Mouse (Mus musculus): ENCODE measurements around the gene Tifa. TPM values are rescaled to one million over a fixed set of nuclear protein-coding genes. Genes with fewer than 3 reads are reported as not detected.
A peak's percentile ranks its signal among the peaks of the same experiment; 100 is the strongest.

Gene Tifa
- total and polyA plus RNA-seq, 3 experiments, result 1.4 to 3.2 (median 2.8) TPM

DNA sequence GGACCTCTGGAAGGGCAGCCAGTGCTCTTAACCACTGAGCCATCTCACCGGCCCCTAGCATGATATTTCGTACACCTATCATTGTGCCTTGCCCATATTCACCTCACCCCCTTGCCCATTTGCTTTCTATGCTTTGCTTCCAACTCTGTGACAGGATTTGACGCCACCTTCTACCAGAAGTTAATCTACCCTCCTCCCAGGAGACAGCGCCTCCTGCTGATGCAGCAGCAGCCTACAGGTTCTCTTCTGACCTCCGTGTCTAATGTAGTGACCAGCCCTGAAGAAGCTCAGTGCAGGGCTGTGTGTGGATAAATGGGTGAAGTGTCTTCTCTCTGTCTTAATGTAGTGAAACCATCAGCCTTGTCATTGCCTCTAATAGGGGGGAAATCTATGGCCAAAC lies 25.1 kb upstream of the Tifa start:
- TF ChIP-seq JUND (conservative IDR thresholded peaks at IDR 0.05; ENCODE audit: low read depth, low read length) (no peak), CTCF (conservative IDR thresholded peaks at IDR 0.05 in 1 of 2, IDR thresholded peaks at IDR 0.05 in 1 of 2; ENCODE audit: low read depth in 2 of 2, low read length in 2 of 2) (peak in 1 of 2 experiments; percentile 48; a peak in 2 of 4 replicates), IRF4 (IDR thresholded peaks at IDR 0.05; ENCODE audit: low read depth, low read length) (no peak)
- Histone ChIP-seq H3K36me3 (replicated peaks in 1 of 2; ENCODE audit: control insufficient read depth in 1 of 2, insufficient read depth in 1 of 2, low read length in 1 of 2) (no peaks in the 10 kb centered on the region), H3K27me3 (replicated peaks) (no peaks in the 10 kb centered on the region), H3K4me2 (ENCODE audit: insufficient read depth, low read depth, poor library complexity, severe bottlenecking) (no peak overlapping the region), H3K4me3 (replicated peaks in 1 of 3; ENCODE audit: low read depth in 2 of 3, low read length in 2 of 3, poor library complexity in 1 of 3) (no peak overlapping the region), H3K4me1 (ENCODE audit: control insufficient read depth in 1 of 2, insufficient read depth in 2 of 2) (peaks cover 0 to 8% of the 10 kb centered on the region in 2 experiments; a peak in 2 of 4 replicates), H3K9me3 (replicated peaks; ENCODE audit: low read length) (no peaks in the 10 kb centered on the region), H3K9ac (ENCODE audit: insufficient read depth, low read depth) (no peak overlapping the region), H3K79me2 (replicated peaks; ENCODE audit: control insufficient read depth, extremely low read depth, insufficient read depth, poor library complexity, severe bottlenecking) (no peaks in the 10 kb centered on the region), H3K27ac (ENCODE audit: insufficient read depth, low read depth) (no peak overlapping the region)
- in situ Hi-C loops (cut with MboI; ENCODE audit: low pct_ligation_motif_present, low pct_unique_long_range_greater_than_20kb, low sequenced_read_pairs), result loop anchor here (25.0 kb wide), 1 partner anchor 173 kb away; no protein-coding TSS in a partner anchor
- peak; percentile 21 for DNase-seq (ENCODE audit: extremely low read depth)
- dilution Hi-C loops (cut with MboI; ENCODE audit: extremely low pct_ligation_motif_present, extremely low pct_unique_long_range_greater_than_20kb, low sequenced_read_pairs), result no loop called here

DNA sequence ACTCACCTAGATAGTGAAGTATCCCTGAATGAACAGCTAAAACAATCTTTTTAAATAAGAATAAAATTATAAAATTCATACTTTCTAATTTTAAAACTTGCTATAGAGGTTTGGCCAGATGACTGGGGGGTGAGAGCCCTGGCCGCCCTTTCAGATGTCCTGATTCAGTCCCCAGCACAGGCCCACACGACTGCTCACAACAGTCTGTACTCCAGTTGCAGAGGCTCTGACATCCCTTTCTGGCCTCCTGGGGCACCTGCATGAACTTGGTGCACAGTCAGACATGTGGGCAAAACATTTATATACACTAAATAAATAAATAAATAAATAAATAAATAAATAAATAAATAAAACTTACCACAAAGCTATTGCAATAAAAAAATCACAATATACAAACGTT lies 23.6 kb upstream of the Tifa start:
- peaks cover 0 to 7% of the 10 kb centered on the region in 2 experiments; a peak in 1 of 4 replicates for H3K4me1 ChIP-seq (ENCODE audit: control insufficient read depth in 1 of 2, insufficient read depth in 2 of 2)
- H3K9ac ChIP-seq (ENCODE audit: insufficient read depth, low read depth), result no peak overlapping the region
- H3K79me2 ChIP-seq (replicated peaks; ENCODE audit: control insufficient read depth, extremely low read depth, insufficient read depth, poor library complexity, severe bottlenecking), result no peaks in the 10 kb centered on the region
- no peak overlapping the region for H3K4me2 ChIP-seq (ENCODE audit: insufficient read depth, low read depth, poor library complexity, severe bottlenecking)
- no peak overlapping the region for H3K4me3 ChIP-seq (replicated peaks in 1 of 3; ENCODE audit: low read depth in 2 of 3, low read length in 2 of 3, poor library complexity in 1 of 3)
- no peaks in the 10 kb centered on the region for H3K36me3 ChIP-seq (replicated peaks in 1 of 2; ENCODE audit: control insufficient read depth in 1 of 2, insufficient read depth in 1 of 2, low read length in 1 of 2)
- H3K27ac ChIP-seq (ENCODE audit: insufficient read depth, low read depth), result no peak overlapping the region
- dilution Hi-C loops (cut with MboI; ENCODE audit: extremely low pct_ligation_motif_present, extremely low pct_unique_long_range_greater_than_20kb, low sequenced_read_pairs) (no loop called here), in situ Hi-C loops (cut with MboI; ENCODE audit: low pct_ligation_motif_present, low pct_unique_long_range_greater_than_20kb, low sequenced_read_pairs) (loop anchor here (25.0 kb wide), 1 partner anchor 171 kb away; no protein-coding TSS in a partner anchor)
- no peaks in the 10 kb centered on the region for H3K27me3 ChIP-seq (replicated peaks)
- TF ChIP-seq ZMIZ1 (IDR thresholded peaks at IDR 0.05; ENCODE audit: low read depth, low read length) (no peak), KAT2A (IDR thresholded peaks at IDR 0.05; ENCODE audit: insufficient replicate concordance, low read length) (no peak), CHD2 (IDR thresholded peaks at IDR 0.05; ENCODE audit: low read length) (no peak), JUN (IDR thresholded peaks at IDR 0.05; ENCODE audit: insufficient read depth, low read depth, low read length) (no peak), NELFE (IDR thresholded peaks at IDR 0.05; ENCODE audit: low read depth, low read length) (no peak), POLR2A (IDR thresholded peaks at IDR 0.05; ENCODE audit: low read depth, low read length) (no peak), ZKSCAN1 (IDR thresholded peaks at IDR 0.05; ENCODE audit: borderline replicate concordance, low read depth, low read length) (no peak), EP300 (IDR thresholded peaks at IDR 0.05; ENCODE audit: low read length) (no peak)
- DNase-seq (ENCODE audit: extremely low read depth), result no peak
- no peaks in the 10 kb centered on the region for H3K9me3 ChIP-seq (replicated peaks; ENCODE audit: low read length)

DNA sequence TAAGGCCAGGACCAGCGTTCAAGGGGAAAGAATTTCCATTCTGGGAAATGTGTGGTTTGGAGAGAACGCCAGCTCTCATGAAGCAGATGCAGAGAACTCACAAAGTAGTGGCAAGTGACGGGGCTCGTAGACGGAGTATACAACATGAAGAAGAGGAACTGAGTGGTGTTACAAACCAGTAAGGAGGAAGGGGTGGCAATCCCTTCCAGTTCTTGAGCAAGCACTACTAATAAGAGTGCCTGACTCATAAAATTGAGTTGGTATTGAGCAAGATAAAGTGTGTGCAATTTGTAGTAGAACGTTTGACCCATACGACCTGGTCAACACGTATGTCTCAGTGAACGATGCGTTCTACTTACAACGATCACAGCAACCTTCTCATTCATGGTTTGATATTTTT lies 20.5 kb upstream of the Tifa start:
- TF ChIP-seq USF2 (conservative IDR thresholded peaks at IDR 0.05; ENCODE audit: low read depth, low read length) (no peak), RAD21 (IDR thresholded peaks at IDR 0.05; ENCODE audit: low read depth, low read length) (no peak)
- no peak overlapping the region for H3K9ac ChIP-seq (ENCODE audit: insufficient read depth, low read depth)
- peaks cover 0 to 3% of the 10 kb centered on the region in 2 experiments; a peak in 1 of 4 replicates for H3K4me1 ChIP-seq (ENCODE audit: control insufficient read depth in 1 of 2, insufficient read depth in 2 of 2)
- in situ Hi-C loops (cut with MboI; ENCODE audit: low pct_ligation_motif_present, low pct_unique_long_range_greater_than_20kb, low sequenced_read_pairs) (loop anchor here (25.0 kb wide), 1 partner anchor 168 kb away; no protein-coding TSS in a partner anchor), dilution Hi-C loops (cut with MboI; ENCODE audit: extremely low pct_ligation_motif_present, extremely low pct_unique_long_range_greater_than_20kb, low sequenced_read_pairs) (no loop called here)
- H3K27ac ChIP-seq (ENCODE audit: insufficient read depth, low read depth), result no peak overlapping the region
- no peak for DNase-seq (ENCODE audit: extremely low read depth)
- no peak overlapping the region for H3K4me3 ChIP-seq (replicated peaks in 1 of 3; ENCODE audit: low read depth in 2 of 3, low read length in 2 of 3, poor library complexity in 1 of 3)
- H3K4me2 ChIP-seq (ENCODE audit: insufficient read depth, low read depth, poor library complexity, severe bottlenecking), result no peak overlapping the region
- no peaks in the 10 kb centered on the region for H3K36me3 ChIP-seq (replicated peaks in 1 of 2; ENCODE audit: control insufficient read depth in 1 of 2, insufficient read depth in 1 of 2, low read length in 1 of 2)
- no peaks in the 10 kb centered on the region for H3K9me3 ChIP-seq (replicated peaks; ENCODE audit: low read length)
- no peaks in the 10 kb centered on the region for H3K79me2 ChIP-seq (replicated peaks; ENCODE audit: control insufficient read depth, extremely low read depth, insufficient read depth, poor library complexity, severe bottlenecking)
- H3K27me3 ChIP-seq (replicated peaks), result no peaks in the 10 kb centered on the region

Measured in CH12.LX (cell line).